Mouse (Mus musculus) thymus, adult 18-20 months (tissue): ENCODE data around the gene Taf1a.
"Not testable (repeated sequence)": the region's sequence is repeated elsewhere in the genome, so short reads cannot be mapped to it uniquely, and the experiment has no call there.

Experiments
- DNase-seq, 2 experiments: peaks; one replicate each; pipeline ENCODE4 v3.0.0; 2022; ENCODE audit warnings: mixed read lengths in 2 of 2

The Taf1a gene

DNA sequence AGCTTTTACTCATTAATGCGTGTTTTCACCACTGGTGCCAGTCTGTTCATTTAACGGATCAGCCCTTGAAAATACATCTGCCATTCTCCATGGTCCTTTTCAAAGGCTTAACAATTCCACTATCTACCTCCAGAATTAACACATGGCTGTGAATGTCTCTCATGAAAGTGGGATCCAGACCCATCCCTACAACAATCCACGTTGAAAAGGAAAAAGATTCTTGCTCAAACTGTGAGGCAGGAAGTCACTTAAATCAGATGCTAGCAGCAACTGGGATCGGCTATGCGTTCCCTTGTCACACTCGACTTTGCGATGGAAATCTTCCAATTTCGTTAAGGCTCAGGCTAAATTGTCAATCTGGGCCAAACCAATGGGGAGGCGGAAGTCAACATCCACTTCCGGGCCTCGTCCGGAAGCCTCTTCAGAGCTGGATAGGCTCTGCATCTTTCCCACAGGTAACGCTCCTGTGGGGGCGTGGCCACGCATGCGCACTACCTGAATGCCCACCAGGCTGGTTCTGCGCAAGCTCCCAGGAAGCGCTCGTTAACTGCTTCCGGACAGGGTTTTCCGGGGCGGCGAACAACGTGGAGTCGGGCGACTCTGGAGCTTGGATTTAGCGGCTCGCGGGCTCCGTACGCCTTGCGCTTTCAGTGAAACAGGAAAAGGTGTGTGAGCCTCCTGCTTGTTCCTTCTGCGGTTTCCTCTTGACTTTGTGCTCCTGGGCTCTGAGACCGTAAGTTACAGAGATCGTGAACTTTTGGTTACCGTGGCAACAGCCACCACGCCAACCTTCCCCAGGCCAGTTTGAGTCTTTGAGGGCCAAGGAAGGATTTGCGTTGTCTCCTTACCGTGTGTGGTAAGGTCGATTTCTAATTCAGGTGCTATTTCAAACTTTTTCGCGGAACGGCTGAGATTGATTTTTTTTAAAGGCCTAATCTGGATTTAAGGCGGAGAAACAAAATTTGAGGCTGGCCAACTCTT lies at the start of gene Taf1a:
Taf1a (plus strand) TSS at position 556 of the 981 bp plus-strand sequence.
- DNase-seq, result peak; percentile 84 to 92

- DNase-seq, result not testable (repeated sequence)
Measured at GRCm38 (mm10) chr1:183342902-183343301, 45.9 kb upstream of the Taf1a start.

DNA sequence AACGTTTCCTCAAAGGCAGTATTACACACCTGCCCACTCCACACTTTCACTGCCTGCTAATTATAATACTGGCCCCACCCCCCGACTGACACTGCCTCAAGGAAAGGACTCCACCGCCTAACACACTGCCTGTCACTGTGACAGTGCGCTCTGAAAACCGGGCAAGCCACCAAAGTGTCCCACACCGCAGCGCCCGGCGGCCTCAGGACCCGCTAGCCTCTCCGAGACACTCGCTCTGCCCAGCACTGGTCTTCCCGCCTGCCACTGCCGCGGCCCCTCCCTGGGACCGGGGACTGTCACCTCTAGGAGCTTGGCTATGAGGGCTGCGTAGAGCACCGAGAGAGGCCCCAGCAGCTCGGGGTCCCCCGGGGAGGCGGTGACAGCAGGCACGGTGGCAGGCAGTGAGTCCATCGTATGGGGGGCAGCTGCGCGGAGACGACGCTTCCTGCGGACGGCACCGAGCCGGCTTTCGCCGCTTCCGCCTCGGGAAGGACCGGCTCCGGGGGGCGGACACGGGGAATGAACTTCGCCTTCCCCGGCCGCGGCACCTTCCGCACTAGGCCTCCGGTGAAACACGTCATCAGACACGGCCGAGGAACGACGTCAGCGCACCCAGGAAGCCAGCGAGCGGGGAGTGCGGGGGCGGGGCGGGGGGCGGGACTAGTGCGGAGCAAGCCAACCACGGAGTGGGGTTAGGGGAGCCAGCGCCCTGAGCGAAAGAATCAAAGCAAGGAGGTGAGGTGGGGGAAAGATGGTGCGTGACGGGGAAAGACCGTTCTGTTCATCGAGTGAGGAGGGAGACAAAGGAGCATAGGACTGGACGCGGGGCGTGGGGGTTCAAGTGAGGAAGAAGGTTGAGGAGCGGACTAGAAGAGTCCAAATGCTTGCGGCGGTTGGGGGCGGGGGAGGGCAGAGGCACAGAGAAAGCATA lies 43.6 kb upstream of the Taf1a start:
- DNase-seq, result peak; percentile 79 to 82

DNA sequence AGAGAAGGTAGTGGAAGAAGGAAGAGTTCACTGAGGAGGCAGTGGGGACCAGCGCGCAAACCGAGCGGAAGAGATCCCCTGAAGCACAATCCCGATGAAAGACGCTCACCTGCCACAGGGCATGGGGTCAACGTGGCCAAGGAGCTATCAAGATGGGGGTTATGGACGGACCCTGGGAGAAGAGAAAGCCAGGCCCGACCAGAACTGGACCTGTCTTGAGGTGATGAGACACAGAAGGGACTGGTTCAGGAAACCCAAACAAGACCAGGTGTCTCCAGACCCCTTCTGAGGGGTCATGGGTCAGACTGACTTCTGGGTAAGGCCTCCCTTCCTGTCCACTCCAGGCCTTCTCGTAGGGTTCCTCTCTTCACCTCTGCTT lies 43.0 kb upstream of the Taf1a start:
- no peak for DNase-seq

GRCm38 (mm10) chr1:183349840-183350239 lies 38.9 kb upstream of the Taf1a start:
- no peak for DNase-seq

DNA sequence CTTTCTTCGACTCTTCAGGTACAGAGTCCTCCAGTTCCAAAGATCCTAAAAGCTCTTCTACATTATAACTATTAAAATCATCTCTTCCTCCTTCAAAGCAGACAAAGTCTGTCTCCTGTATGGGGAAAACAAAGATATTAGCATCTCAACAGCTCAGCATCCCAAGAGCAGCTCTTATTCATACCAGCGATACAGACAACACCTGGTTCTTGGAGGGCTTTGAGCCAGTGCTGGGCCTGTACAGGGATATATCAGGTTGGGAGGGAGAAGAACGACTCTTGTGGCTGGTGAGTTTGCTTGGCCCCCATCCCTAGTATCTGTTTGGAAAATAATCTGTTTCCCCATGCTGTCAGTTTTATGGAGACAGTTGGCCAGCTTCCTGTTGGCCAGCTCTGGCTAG lies 29.9 kb upstream of the Taf1a start:
- DNase-seq, result no peak

DNA sequence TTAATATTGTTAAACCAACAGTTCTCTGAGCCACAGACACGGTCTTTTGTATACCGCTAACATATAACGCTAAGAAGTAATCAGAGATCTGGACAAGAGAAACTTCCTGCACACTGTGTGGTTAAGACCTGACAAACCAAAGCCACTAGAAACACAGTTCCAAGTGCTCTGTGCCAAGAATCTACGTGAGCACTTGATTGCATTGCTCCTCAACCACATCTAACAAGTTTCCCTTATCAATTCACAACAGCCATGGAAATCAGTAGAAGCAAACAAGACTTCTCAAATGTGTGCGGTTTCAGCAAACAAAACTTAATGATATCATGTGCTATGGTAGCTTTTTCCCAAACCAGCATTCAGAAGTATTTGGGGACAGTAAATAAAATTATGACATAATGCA lies 26.5 kb upstream of the Taf1a start:
- no peak for DNase-seq

DNA sequence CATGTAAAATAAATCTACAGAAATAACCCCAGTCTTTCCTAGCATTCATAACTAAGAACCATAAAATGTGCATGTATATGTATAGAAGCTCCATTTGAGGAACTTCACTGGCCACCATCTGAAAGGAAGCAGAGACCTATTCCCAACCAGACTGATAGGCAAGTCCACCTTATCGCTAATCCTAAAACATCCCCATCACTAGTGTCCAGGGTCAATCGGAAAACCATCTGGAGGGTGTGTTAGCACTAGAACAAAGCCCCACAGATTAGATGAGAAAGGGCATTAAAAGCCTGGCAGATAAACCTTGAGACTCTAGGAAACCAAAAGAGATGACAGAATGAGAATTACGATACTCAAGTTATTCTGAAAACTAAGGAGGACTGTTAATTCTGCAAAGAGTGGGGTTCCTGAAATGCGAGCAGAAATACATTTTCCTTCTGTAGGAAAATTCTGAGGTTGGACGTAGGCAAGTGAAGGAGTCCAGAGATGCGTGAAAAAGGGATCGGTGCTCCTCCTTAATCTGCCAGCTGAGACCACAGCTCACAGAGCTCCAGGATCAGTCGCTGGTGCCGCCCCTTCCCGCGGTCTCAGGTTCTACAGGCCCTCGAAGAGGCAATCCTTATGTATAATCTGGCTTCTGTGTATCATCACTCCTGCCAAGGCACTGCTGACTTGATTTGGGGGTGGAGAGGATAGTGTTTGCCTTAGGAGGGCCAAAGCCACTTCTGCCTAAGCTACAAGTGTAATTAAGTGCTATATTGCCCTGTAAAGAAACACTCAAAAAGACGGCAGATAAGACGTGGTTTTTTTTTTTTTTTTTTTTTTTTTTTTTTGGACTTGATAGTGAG lies 25.8 kb upstream of the Taf1a start:
- no peak for DNase-seq

- no peak for DNase-seq
Measured at GRCm38 (mm10) chr1:183363577-183363867, 25.3 kb upstream of the Taf1a start.

DNA sequence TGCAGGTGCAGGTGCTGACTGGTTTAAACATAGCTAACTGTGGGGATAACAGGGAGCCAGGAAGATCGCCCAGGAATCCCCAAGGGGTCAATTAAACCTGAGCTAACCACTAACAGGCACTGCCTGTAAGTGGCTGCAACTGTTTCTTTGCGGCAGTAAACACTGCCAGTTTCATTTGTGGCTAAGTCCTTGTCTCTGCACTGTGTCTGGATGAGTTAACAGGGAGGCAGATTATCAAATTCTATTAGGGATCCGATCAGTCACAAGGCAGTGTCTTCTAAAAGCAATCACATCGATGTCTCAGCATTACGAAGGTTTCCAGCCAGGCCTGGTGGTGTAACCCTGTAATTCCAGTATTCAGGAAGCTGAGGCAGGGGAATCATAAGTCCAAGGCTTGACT lies 22.4 kb upstream of the Taf1a start:
- DNase-seq, result no peak

GRCm38 (mm10) chr1:183368601-183369400 lies 20.0 kb upstream of the Taf1a start:
- DNase-seq, result peak in 1 of 2 experiments; percentile 56

DNA sequence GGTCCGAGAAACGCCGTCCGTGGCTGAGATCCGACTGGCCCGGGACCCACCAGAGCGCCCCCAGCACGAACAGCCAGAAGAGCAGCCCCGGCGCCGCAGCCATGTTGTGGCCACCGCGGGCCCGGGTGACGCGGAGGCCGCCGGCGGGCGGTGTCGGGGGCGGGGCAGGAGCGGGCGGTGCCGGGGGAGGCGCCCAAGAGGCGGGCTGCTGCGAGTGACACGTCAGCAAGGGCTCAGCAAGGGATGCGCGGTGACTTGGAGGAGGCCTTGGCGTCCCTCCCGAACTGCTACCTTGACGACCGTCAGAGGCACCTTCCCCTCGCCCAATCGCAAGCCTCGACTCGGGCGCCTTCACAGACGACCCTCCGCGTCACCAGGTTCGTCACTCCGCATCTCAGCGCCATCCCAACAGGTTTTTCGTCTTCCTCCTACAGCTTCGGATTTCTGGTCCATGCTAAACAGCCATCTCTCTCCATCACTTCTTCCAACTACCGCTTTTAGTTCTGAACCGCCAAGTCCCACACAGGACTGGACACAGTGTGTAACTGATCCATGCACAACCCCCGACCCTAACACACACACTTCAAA lies 19.3 kb upstream of the Taf1a start, which contains the start of gene Mia3:
Mia3 (minus strand) TSS at position 127 of the 588 bp plus-strand sequence.
- peak; percentile 89 to 92 for DNase-seq

DNA sequence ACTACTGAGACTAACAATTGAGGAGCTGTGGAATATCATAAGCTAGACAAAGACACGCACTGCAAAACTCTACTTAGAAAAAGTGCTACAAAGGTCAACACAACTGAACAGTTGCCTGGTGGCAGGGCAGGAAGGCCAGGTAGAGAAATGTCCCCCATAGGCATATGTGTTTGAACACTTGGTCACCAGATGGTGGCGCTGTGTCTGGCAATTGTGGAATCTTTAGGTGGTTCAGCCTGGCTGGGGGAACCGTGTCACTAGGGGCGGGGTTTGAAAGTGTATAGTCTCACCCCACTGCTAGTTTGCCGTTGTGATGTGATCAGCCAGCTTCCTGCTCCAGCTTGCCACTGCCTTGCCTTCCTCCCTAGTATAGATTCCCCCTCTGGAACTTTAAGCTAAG lies 14.1 kb upstream of the Taf1a start:
- no peak for DNase-seq

DNA sequence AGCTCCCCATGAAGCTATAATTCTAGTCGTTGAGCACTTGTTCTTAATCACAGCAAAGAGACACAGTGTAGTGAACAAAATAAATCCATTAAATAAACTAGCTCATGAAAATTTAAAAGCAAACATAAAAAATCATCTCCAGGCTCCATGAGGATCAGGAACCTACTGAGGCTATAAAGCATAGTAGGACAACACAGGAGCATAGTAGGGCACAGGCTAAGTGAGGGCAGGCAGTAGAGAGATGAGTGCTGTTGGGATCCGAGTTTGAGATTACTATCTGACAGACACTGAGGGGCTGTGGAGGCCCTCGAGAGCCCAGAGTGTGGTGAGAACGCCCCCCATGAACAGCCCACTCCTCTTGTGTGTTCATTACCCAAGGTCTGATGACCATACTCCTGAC lies 11.7 kb upstream of the Taf1a start:
- no peak for DNase-seq

DNA sequence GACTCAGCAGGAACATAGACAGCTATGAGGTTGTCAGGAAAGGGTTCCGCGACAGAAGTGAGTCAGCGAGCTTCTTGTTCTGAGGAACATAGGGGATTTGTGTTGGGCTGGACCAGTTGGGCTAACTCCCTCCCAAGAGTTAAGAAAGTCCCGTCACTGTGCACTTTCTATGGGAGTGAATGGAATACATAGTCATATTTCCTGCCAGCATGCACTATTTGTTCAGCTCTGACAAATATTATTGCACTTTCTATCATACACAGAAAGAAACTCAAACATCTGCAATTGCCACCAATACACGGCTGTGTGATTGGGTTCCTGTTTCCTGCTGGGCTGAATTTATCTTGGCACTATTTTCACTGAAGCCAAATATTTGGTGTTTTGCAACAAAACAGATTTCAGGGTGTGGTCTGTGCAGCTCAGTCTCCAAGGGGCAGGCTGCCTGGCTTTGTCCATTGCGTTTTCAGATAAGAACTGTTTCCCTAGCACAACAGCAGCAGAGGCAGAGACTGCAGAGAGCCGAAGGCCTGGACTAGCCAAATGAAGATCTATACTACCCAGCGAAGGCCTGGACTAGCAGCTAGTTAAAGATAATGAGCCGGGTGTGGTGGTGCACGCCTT lies 10.3 kb upstream of the Taf1a start:
- no peak for DNase-seq

- not testable (repeated sequence) for DNase-seq
Measured at GRCm38 (mm10) chr1:183379376-183379775, 9.4 kb upstream of the Taf1a start.

- no peak for DNase-seq
Measured at GRCm38 (mm10) chr1:183381816-183382215, 7.0 kb upstream of the Taf1a start.

GRCm38 (mm10) chr1:183382621-183383020 lies 6.2 kb upstream of the Taf1a start:
- no peak for DNase-seq

DNA sequence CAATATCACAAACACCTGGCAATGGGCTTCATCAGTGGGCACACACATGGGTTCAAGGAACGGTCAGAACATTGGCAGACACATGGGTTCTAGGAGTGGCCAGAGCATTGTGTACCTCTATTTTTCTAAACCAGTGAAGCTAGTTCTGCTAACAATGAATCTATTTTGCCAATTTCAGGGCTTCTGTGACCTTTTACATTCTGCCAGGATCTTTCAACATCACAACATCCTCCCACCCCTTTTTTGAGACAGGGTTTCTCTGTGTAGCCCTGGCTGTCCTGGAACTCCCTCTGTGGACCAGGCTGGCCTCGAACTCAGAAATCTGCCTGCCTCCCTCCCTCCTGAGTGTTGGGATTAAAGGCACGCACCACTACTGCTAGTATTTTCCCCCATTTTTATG lies 1.4 kb upstream of the Taf1a start:
- not testable (repeated sequence) for DNase-seq

GRCm38 (mm10) chr1:183403396-183403795 lies 14.6 kb downstream of the Taf1a start:
- DNase-seq, result no peak
